Mouse (Mus musculus): ENCODE data around the gene Gskip. TPM values are rescaled to one million over a fixed set of nuclear protein-coding genes. Genes with fewer than 3 reads are reported as not detected.

Gene Gskip
- polyA plus RNA-seq, 1 experiment from 2014 or later = 34.0 TPM

GRCm38 (mm10) chr12:105689435-105689834, 4.8 kb downstream of the Gskip start:
- H3K9me3 ChIP-seq = no peaks in the 10 kb centered on the region
- H3K4me1 ChIP-seq = peaks cover 16% of the 10 kb centered on the region
- DNase-seq (ENCODE audit: extremely low spot score, low spot score) = no peak
- H3K27me3 ChIP-seq (ENCODE audit: poor library complexity, severe bottlenecking) = no peaks in the 10 kb centered on the region
- WGBS = 93% methylated on average over 13 of the region's 13 CpGs
- peaks cover 60% of the 10 kb centered on the region for H3K36me3 ChIP-seq (replicated peaks)
- no peak overlapping the region for H3K4me3 ChIP-seq
- H3K27ac ChIP-seq = no peak overlapping the region

GRCm38 (mm10) chr12:105694021-105694420, 9.4 kb downstream of the Gskip start:
- H3K27me3 ChIP-seq (ENCODE audit: poor library complexity, severe bottlenecking) = no peaks in the 10 kb centered on the region
- no peak for DNase-seq (ENCODE audit: extremely low spot score, low spot score)
- H3K4me1 ChIP-seq = no peaks in the 10 kb centered on the region
- H3K36me3 ChIP-seq (replicated peaks) = peaks cover 59% of the 10 kb centered on the region
- no peak overlapping the region for H3K4me3 ChIP-seq
- no peaks in the 10 kb centered on the region for H3K9me3 ChIP-seq
- H3K27ac ChIP-seq = no peak overlapping the region
- WGBS = 99% methylated on average over 2 of the region's 2 CpGs

- no peak overlapping the region for H3K4me3 ChIP-seq
- H3K27me3 ChIP-seq (ENCODE audit: poor library complexity, severe bottlenecking) = no peaks in the 10 kb centered on the region
- no peak overlapping the region for H3K27ac ChIP-seq
- no peaks in the 10 kb centered on the region for H3K4me1 ChIP-seq
- DNase-seq (ENCODE audit: extremely low spot score, low spot score) = no peak
- no peaks in the 10 kb centered on the region for H3K9me3 ChIP-seq
- WGBS = 86% methylated on average over 7 of the region's 7 CpGs
- H3K36me3 ChIP-seq (replicated peaks) = peaks cover 58% of the 10 kb centered on the region
Measured at GRCm38 (mm10) chr12:105695848-105696247, 11.2 kb downstream of the Gskip start.

GRCm38 (mm10) chr12:105697104-105697780, 12.6 kb downstream of the Gskip start:
- Histone ChIP-seq H3K27ac (no peak overlapping the region), H3K4me1 (no peaks in the 10 kb centered on the region), H3K9me3 (no peaks in the 10 kb centered on the region), H3K27me3 (ENCODE audit: poor library complexity, severe bottlenecking) (no peaks in the 10 kb centered on the region), H3K36me3 (replicated peaks) (peaks cover 59% of the 10 kb centered on the region), H3K4me3 (no peak overlapping the region)
- 93% methylated on average over 8 of the region's 8 CpGs for WGBS
- DNase-seq (ENCODE audit: extremely low spot score, low spot score) = no peak

- DNase-seq (ENCODE audit: extremely low spot score, low spot score) = no peak
- 91% methylated on average over 12 of the region's 12 CpGs for WGBS
- Histone ChIP-seq H3K36me3 (replicated peaks) (peaks cover 35% of the 10 kb centered on the region), H3K4me1 (peaks cover 6% of the 10 kb centered on the region), H3K27me3 (ENCODE audit: poor library complexity, severe bottlenecking) (no peaks in the 10 kb centered on the region), H3K9me3 (no peaks in the 10 kb centered on the region), H3K4me3 (no peak overlapping the region), H3K27ac (no peak overlapping the region)
Measured at GRCm38 (mm10) chr12:105700433-105700832, 15.8 kb downstream of the Gskip start.

- Histone ChIP-seq H3K4me1 (peaks cover 17% of the 10 kb centered on the region), H3K36me3 (replicated peaks) (peaks cover 16% of the 10 kb centered on the region), H3K9me3 (no peaks in the 10 kb centered on the region), H3K27ac (no peak within 1 kb of the TSS), H3K4me3 (peak within 1 kb of the TSS; percentile 31), H3K27me3 (ENCODE audit: poor library complexity, severe bottlenecking) (no peaks in the 10 kb centered on the region)
- DNase-seq (ENCODE audit: extremely low spot score, low spot score) = peak; percentile 90
- 11% methylated on average over 22 of the region's 22 CpGs for WGBS
Measured at GRCm38 (mm10) chr12:105705799-105706487, 21.3 kb downstream of the Gskip start, which contains the start of gene Ak7. Gene Ak7, plus strand, starts transcription at chr12:105705976.

GRCm38 (mm10) chr12:105718616-105719015, 34.0 kb downstream of the Gskip start:
- WGBS = 69% methylated on average over 17 of the region's 17 CpGs
- H3K36me3 ChIP-seq (replicated peaks) = no peaks in the 10 kb centered on the region
- DNase-seq (ENCODE audit: extremely low spot score, low spot score) = no peak

GRCm38 (mm10) chr12:105720196-105720595, 35.6 kb downstream of the Gskip start:
- no peak overlapping the region for H3K4me3 ChIP-seq
- H3K27me3 ChIP-seq (ENCODE audit: poor library complexity, severe bottlenecking) = no peaks in the 10 kb centered on the region
- H3K27ac ChIP-seq = no peak overlapping the region
- H3K4me1 ChIP-seq = peaks cover 9% of the 10 kb centered on the region
- WGBS = 87% methylated on average over 3 of the region's 3 CpGs
- no peaks in the 10 kb centered on the region for H3K36me3 ChIP-seq (replicated peaks)
- DNase-seq (ENCODE audit: extremely low spot score, low spot score) = no peak
- H3K9me3 ChIP-seq = no peaks in the 10 kb centered on the region

More at GRCm38 (mm10) chr12:105718616-105719015, 34.0 kb downstream of the Gskip start:
- Histone ChIP-seq H3K4me1 (peaks cover 12% of the 10 kb centered on the region), H3K27ac (no peak overlapping the region), H3K27me3 (ENCODE audit: poor library complexity, severe bottlenecking) (no peaks in the 10 kb centered on the region), H3K4me3 (no peak overlapping the region; the same call in 1 of the 2 replicates), H3K9me3 (no peaks in the 10 kb centered on the region)

GRCm38 (mm10) chr12:105721452-105722132, 37.0 kb downstream of the Gskip start:
- no peak overlapping the region for H3K27ac ChIP-seq
- 58% methylated on average over 14 of the region's 14 CpGs for whole genome bisulfite sequencing
- DNase-seq (ENCODE audit: extremely low spot score, low spot score) = no peak

GRCm38 (mm10) chr12:105722657-105723056, 38.0 kb downstream of the Gskip start:
- Histone ChIP-seq H3K4me1 (peaks cover 9% of the 10 kb centered on the region), H3K36me3 (replicated peaks) (no peaks in the 10 kb centered on the region), H3K4me3 (no peak overlapping the region), H3K27ac (no peak overlapping the region), H3K27me3 (ENCODE audit: poor library complexity, severe bottlenecking) (no peaks in the 10 kb centered on the region), H3K9me3 (no peaks in the 10 kb centered on the region)
- WGBS = 8% methylated on average over 5 of the region's 5 CpGs
- DNase-seq (ENCODE audit: extremely low spot score, low spot score) = no peak

More at GRCm38 (mm10) chr12:105721452-105722132, 37.0 kb downstream of the Gskip start:
- Histone ChIP-seq H3K4me3 (no peak overlapping the region), H3K36me3 (replicated peaks) (no peaks in the 10 kb centered on the region), H3K4me1 (peaks cover 9% of the 10 kb centered on the region), H3K27me3 (ENCODE audit: poor library complexity, severe bottlenecking) (no peaks in the 10 kb centered on the region), H3K9me3 (no peaks in the 10 kb centered on the region)

GRCm38 (mm10) chr12:105724616-105725015, 40.0 kb downstream of the Gskip start:
- peaks cover 9% of the 10 kb centered on the region for H3K4me1 ChIP-seq
- H3K27ac ChIP-seq = no peak overlapping the region
- no peaks in the 10 kb centered on the region for H3K9me3 ChIP-seq
- DNase-seq (ENCODE audit: extremely low spot score, low spot score) = no peak
- WGBS = 63% methylated on average over 1 of the region's 1 CpGs
- H3K27me3 ChIP-seq (ENCODE audit: poor library complexity, severe bottlenecking) = no peaks in the 10 kb centered on the region
- no peaks in the 10 kb centered on the region for H3K36me3 ChIP-seq (replicated peaks)
- H3K4me3 ChIP-seq = no peak overlapping the region

- H3K4me1 ChIP-seq = peaks cover 9% of the 10 kb centered on the region
- H3K27me3 ChIP-seq (ENCODE audit: poor library complexity, severe bottlenecking) = no peaks in the 10 kb centered on the region
- 77% methylated on average over 13 of the region's 13 CpGs for WGBS
- H3K4me3 ChIP-seq = no peak overlapping the region
- DNase-seq (ENCODE audit: extremely low spot score, low spot score) = no peak
- no peaks in the 10 kb centered on the region for H3K9me3 ChIP-seq
- no peak overlapping the region for H3K27ac ChIP-seq
- no peaks in the 10 kb centered on the region for H3K36me3 ChIP-seq (replicated peaks)
Measured at GRCm38 (mm10) chr12:105725736-105726135, 41.1 kb downstream of the Gskip start.

GRCm38 (mm10) chr12:105727268-105727667, 42.6 kb downstream of the Gskip start:
- 85% methylated on average over 3 of the region's 3 CpGs for WGBS
- DNase-seq (ENCODE audit: extremely low spot score, low spot score) = no peak
- H3K4me3 ChIP-seq = no peak overlapping the region
- no peak overlapping the region for H3K27ac ChIP-seq
- H3K4me1 ChIP-seq = no peaks in the 10 kb centered on the region
- H3K9me3 ChIP-seq = no peaks in the 10 kb centered on the region
- no peaks in the 10 kb centered on the region for H3K36me3 ChIP-seq (replicated peaks)
- H3K27me3 ChIP-seq (ENCODE audit: poor library complexity, severe bottlenecking) = no peaks in the 10 kb centered on the region
